Mouse (Mus musculus) kidney, adult 2 months (tissue): Measurements from ENCODE around the gene Skida1.
"Not testable (repeated sequence)": the region's sequence is repeated elsewhere in the genome, so short reads cannot be mapped to it uniquely, and the experiment has no call there.

ENCODE experiments used
- CTCF ChIP-seq: fragments of 200-500 bp; conservative IDR thresholded peaks from 2 replicates; pipeline ENCODE4 v1.5.1; 2011; ENCODE audit warnings: low read depth, mild to moderate bottlenecking, control low read depth, low read length, moderate library complexity, mixed read lengths; ENCODE audit not compliant: insufficient read depth, insufficient read length
- POLR2A ChIP-seq: fragments of 200-500 bp; IDR thresholded peaks from one replicate; pipeline ENCODE4 v1.6.1; 2011; ENCODE audit warnings: low read depth, low read length, control low read depth

DNA sequence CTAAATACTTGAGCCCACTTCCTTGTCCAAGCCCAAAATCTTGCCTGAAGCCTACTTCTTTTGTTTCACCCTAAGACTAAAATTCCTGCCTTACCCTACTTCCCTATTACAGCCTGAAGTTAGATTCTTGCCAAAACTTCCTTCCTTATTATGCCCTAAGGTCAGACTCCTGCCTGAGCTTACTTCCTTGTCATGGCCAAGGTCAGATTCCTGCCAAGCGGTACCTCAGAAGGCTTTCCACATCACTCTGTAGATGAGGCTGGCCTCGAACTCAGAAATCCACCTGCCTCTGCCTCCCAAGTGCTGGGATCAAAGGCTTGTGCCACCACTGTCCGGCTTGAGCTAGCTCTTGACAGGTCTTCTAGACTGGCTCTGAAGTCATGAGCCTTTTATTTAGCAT is 38.8 kb upstream of the Skida1 start:
- TF ChIP-seq CTCF, POLR2A: not testable (repeated sequence)
